Mouse (Mus musculus) neural tube, embryonic 15.5 days (tissue): ENCODE measurements around the gene Paqr7. TPM values are rescaled to one million over a fixed set of nuclear protein-coding genes. Genes with fewer than 3 reads are reported as not detected.

ENCODE experiments used
- ATAC-seq: fragments of 200-750 bp; cut with Nextera tagmentation; 2 replicates; pipeline ENCODE4 v1.8.0; 2017; ENCODE audit warnings: mild to moderate bottlenecking, moderate TSS enrichment, moderate library complexity; ENCODE audit not compliant: low FRiP score
- H3K27ac ChIP-seq: fragments of 300-500 bp; sonication (generic); replicated peaks from 2 replicates; pipeline ENCODE4 v1.5.1; 2015; ENCODE audit warnings: mild to moderate bottlenecking, inconsistent platforms
- H3K27me3 ChIP-seq: fragments of 300-500 bp; sonication (generic); replicated peaks from 2 replicates; pipeline ENCODE4 v1.6.1; 2015; ENCODE audit warnings: inconsistent platforms
- H3K36me3 ChIP-seq: fragments of 300-500 bp; sonication (generic); 2 replicates; pipeline ENCODE4 v1.6.1; 2015; ENCODE audit warnings: inconsistent platforms
- H3K4me1 ChIP-seq: fragments of 300-500 bp; sonication (generic); 2 replicates; pipeline ENCODE4 v1.6.1; 2015; ENCODE audit warnings: inconsistent platforms
- H3K4me2 ChIP-seq: fragments of 300-500 bp; sonication (generic); 2 replicates; pipeline ENCODE4 v1.6.1; 2015; ENCODE audit warnings: inconsistent platforms, mild to moderate bottlenecking, moderate library complexity
- H3K4me3 ChIP-seq: fragments of 300-500 bp; sonication (generic); replicated peaks from 2 replicates; pipeline ENCODE4 v1.5.1; 2015; ENCODE audit warnings: mild to moderate bottlenecking, inconsistent platforms
- H3K9ac ChIP-seq: fragments of 300-500 bp; sonication (generic); replicated peaks from 2 replicates; pipeline ENCODE4 v1.6.1; 2015; ENCODE audit warnings: mild to moderate bottlenecking, inconsistent platforms
- H3K9me3 ChIP-seq: fragments of 300-500 bp; sonication (generic); replicated peaks from 2 replicates; pipeline ENCODE4 v1.6.1; 2016; ENCODE audit warnings: inconsistent platforms
- WGBS: fragments of 180-500 bp; shearing (Covaris S2); methylation state at CpG from one replicate; pipeline ENCODE4 v1.1.7; 2015; ENCODE audit warnings: mixed read lengths; 5-methylcytosine and 5-hydroxymethylcytosine counted together
- polyA plus RNA-seq: library from polyadenylated mRNA; unstranded; fragments of >200 nt; fragmentation: Nextera tagmentation; extraction: Ambion mirVana; gene quantifications from 2 replicates; pipeline ENCODE4 v1.2.1, GENCODE M21; 2015

Paqr7 gene
- polyA plus RNA-seq, 1 experiment from 2014 or later = 35.2 TPM

DNA sequence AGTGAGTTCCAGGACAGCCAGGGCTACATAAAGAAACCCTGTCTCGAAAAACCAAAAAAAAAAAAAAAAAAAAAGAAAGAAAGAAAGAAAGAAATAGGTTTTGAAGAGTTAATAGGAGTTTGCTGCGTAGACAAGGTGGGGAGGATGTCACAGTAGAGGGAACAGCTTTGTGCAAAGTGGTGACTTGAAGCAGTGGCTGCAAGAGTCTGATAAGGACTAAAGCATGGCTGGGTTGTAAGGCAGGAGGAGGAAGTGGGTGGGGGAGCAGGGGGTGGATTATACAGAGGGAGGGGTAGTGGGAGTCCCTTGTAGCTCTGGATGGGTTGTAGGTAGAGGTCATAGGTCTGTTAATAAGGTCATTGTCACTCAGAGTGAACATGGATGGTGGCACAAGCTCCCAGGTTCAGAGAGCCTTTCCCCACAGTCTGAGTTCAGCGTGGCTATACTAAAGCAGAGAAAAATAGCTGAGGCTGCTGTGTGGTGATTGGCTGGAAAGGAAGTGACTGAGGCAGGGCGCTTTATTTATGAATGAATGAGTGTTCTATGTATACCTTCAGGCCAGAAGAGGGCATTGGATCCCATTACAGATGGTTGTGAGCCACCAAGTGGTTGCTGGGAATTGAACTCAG, 9.6 kb downstream of the Paqr7 start:
- Histone ChIP-seq H3K36me3 (peaks cover 18% of the 10 kb centered on the region), H3K27ac (no peak overlapping the region), H3K4me3 (no peak overlapping the region), H3K4me1 (peaks cover 5% of the 10 kb centered on the region), H3K27me3 (no peaks in the 10 kb centered on the region), H3K9me3 (no peaks in the 10 kb centered on the region), H3K4me2 (no peak overlapping the region), H3K9ac (no peak overlapping the region)
- 85% methylated on average over 3 of the region's 4 CpGs for WGBS
- ATAC-seq = no peak

DNA sequence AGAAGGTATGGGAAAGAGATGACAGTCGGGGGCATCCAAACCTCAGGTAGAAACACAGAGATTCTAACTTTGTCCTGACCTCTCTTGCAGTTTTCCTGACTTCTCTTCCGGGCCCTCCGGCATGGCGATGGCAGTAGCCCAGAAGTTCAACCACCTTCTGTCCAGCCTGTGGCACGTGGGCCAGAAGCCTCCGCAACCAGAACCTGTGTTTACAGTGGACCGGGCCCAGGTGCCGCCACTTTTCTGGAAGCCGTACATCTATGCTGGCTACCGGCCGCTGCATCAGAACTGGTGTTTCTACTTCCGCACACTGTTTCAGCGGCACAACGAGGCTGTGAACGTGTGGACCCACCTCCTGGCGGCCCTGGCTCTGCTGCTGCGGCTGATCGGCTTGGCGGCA, 10.2 kb downstream of the Paqr7 start:
- 92% methylated on average over 19 of the region's 19 CpGs for WGBS
- H3K4me2 ChIP-seq = no peak overlapping the region
- ATAC-seq = no peak

DNA sequence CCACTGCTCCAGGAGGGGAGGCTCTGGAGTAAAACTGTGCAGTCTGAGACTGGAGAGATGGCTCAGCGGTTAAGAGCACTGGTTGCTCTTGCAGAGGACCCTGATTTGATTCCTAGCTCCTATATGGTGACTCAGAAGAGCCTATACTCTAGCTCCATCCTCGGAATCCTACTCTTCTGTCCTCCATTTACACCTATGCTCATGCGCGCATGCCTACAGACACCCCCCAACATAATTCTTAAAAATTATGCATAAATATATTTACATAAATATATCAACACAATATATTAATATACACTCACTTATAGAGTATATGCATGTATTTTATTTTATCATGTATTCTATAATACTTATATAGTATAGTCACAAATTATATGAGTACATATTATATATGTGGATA, 13.9 kb downstream of the Paqr7 start:
- H3K27me3 ChIP-seq = no peaks in the 10 kb centered on the region
- ATAC-seq = 0 out of 2 replicates have a peak, but pooled peaks have one; percentile 39
- H3K9ac ChIP-seq = no peak overlapping the region
- H3K4me2 ChIP-seq = peak overlapping the region; percentile 98
- 82% methylated on average over 4 of the region's 4 CpGs for WGBS
- peaks cover 18% of the 10 kb centered on the region for H3K36me3 ChIP-seq
- no peaks in the 10 kb centered on the region for H3K9me3 ChIP-seq
- H3K27ac ChIP-seq = no peak overlapping the region
- peak overlapping the region; percentile 53; the same call in 1 of the 2 replicates for H3K4me3 ChIP-seq
- peaks cover 13% of the 10 kb centered on the region for H3K4me1 ChIP-seq

More for the DNA sequence above, 10.2 kb downstream of the Paqr7 start:
- H3K4me1 ChIP-seq = peaks cover 8% of the 10 kb centered on the region
- H3K27me3 ChIP-seq = no peaks in the 10 kb centered on the region
- H3K9me3 ChIP-seq = no peaks in the 10 kb centered on the region
- no peak overlapping the region for H3K4me3 ChIP-seq
- H3K36me3 ChIP-seq = peaks cover 18% of the 10 kb centered on the region
- H3K9ac ChIP-seq = no peak overlapping the region
- no peak overlapping the region for H3K27ac ChIP-seq

DNA sequence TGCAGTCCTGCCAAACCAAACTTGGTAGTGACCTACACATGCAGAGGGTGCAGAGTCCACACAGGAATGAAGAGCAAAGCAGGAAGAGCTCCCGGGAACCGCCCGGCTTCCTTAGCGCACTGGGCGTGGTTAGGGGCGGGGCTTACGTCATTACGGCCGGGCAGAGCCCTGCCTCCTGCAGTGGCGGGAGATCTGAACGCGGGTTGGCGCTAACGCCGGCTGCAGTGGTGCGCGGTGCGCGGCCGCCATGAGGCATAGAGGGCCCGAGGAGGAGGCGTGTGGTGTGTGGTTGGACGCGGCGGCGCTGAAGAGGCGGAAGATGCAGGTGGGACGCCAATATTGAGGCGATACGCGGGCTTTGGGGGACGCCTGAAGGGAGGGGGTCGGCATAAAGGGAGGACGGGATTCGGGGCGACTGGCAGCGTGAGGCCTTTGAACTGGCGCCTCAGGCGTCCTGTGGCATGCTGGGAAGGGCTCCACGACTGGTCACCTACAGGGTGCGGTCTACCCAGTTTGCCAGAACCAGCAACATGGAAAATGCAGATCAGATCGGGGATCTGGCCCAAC, 14.4 kb downstream of the Paqr7 start, which contains the start of gene Aunip:
Aunip (plus strand) TSS at position 155 of the 567 bp plus-strand sequence.
- Histone ChIP-seq H3K9me3 (no peaks in the 10 kb centered on the region), H3K4me3 (peak within 1 kb of the TSS; percentile 53), H3K27ac (no peak within 1 kb of the TSS), H3K27me3 (no peaks in the 10 kb centered on the region), H3K4me1 (peaks cover 13% of the 10 kb centered on the region), H3K4me2 (peak within 1 kb of the TSS; percentile 98), H3K9ac (peak within 1 kb of the TSS; percentile 43), H3K36me3 (peaks cover 18% of the 10 kb centered on the region)
- ATAC-seq = peak; percentile 95
- under 1% methylated on average over 42 of the region's 42 CpGs for WGBS

DNA sequence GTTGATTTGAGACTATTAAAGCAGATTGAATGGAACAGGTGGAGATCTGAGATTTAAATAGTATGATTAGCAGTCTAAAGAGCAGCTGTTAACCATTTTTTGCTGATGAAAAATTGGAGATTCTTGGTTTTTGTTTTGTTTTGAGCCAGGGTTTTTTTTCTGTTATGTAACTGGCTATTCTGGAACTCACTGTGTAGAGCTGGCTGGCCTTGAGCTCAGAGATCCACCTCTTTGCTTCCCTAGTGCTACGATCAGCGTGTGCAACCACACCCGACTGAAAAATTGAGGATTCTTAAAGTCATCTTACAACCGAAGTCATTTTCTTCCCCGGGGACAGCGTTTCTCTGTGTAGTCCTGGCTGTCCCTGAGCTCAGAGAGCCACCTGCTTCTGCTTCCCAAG, 15.2 kb downstream of the Paqr7 start:
- Histone ChIP-seq H3K4me1 (peaks cover 13% of the 10 kb centered on the region), H3K27me3 (no peaks in the 10 kb centered on the region), H3K9ac (no peak overlapping the region), H3K36me3 (peaks cover 17% of the 10 kb centered on the region), H3K4me3 (no peak overlapping the region), H3K4me2 (peak overlapping the region; percentile 98), H3K27ac (no peak overlapping the region), H3K9me3 (no peaks in the 10 kb centered on the region)
- WGBS = 77% methylated on average over 6 of the region's 6 CpGs
- ATAC-seq = no peak

DNA sequence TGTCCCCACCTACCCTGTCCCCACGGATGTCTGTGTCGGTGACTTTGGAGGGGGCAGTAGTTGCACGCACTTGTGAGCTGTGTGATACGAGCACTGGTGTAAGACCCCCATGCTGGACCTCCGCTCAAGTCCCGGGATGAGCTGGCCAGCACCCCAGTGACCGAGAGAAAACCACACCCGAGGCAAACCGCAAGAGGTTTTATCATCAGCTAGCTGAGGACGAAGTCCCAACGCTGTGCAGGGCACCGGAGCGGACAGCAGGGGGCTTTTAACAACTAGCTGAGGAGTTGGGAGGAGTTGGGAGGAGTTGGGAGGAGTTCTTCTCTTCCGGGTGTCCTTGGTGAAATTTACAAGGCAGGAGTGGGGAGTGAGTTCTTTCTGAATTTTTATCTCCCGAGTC, 16.3 kb downstream of the Paqr7 start:
- WGBS = 15% methylated on average over 15 of the region's 15 CpGs
- no peak overlapping the region for H3K27ac ChIP-seq
- ATAC-seq = no peak
- H3K27me3 ChIP-seq = no peaks in the 10 kb centered on the region
- H3K4me1 ChIP-seq = peaks cover 13% of the 10 kb centered on the region
- H3K4me2 ChIP-seq = peak overlapping the region; percentile 43
- H3K9ac ChIP-seq = no peak overlapping the region
- H3K36me3 ChIP-seq = peaks cover 6% of the 10 kb centered on the region
- no peak overlapping the region for H3K4me3 ChIP-seq
- H3K9me3 ChIP-seq = no peaks in the 10 kb centered on the region

DNA sequence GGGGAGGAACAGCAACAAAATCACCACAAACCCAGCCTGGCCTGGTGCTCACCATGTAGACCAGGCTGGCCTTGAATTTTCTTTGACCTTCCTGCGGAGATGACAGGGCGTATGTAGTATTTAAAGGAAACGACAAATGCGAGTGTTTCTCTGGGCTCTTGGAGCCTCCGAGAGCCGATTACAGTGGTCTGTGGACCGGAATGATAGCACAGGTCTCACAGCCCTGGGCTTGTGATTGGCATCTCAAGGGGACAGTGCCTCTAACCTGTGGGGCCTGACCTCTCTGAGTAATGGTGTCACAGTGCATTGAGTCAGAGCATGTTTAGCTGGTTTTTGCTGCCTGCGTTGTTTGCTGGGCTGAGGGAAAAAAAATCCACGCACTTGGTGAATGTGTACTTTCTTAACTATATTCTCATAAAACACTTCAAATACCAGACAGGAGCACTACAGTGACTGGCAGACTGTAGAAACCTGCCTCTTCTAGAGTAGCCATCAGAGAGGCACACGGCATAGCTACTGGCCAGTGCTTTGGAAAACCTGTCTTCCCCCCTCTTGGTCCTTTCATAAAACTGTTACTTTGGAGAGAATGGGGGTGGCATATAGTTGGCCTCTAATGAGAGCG, 17.9 kb downstream of the Paqr7 start:
- Histone ChIP-seq H3K9ac (no peak overlapping the region), H3K4me2 (no peak overlapping the region), H3K4me1 (peaks cover 13% of the 10 kb centered on the region), H3K9me3 (no peaks in the 10 kb centered on the region), H3K36me3 (no peaks in the 10 kb centered on the region), H3K27me3 (no peaks in the 10 kb centered on the region), H3K27ac (no peak overlapping the region), H3K4me3 (no peak overlapping the region)
- ATAC-seq = no peak
- 94% methylated on average over 11 of the region's 11 CpGs for WGBS

DNA sequence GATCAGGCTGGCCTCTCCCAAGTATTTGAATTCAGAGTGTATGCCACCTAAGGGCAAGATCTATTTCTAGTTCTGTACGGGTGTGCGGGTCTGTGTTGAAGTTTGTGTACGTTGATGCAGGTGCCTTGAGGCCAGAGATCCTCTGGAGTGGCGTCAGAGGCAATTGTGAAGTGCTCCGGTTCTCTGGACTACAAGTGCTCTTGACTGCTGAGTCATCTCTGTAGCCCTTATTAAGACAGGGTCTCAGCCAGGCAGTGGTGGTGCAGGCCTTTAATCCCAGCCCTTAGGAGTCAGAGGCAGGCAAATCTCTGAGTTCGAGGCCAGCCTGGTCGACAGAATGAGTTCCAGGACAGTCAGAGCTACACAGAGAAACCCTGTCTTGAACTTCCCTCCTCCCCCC, 19.1 kb downstream of the Paqr7 start:
- H3K9me3 ChIP-seq = no peaks in the 10 kb centered on the region
- H3K4me2 ChIP-seq = no peak overlapping the region
- no peak for ATAC-seq
- peaks cover 13% of the 10 kb centered on the region for H3K4me1 ChIP-seq
- 88% methylated on average over 7 of the region's 7 CpGs for WGBS
- no peak overlapping the region for H3K27ac ChIP-seq
- H3K27me3 ChIP-seq = no peaks in the 10 kb centered on the region
- H3K36me3 ChIP-seq = no peaks in the 10 kb centered on the region
- H3K9ac ChIP-seq = no peak overlapping the region
- H3K4me3 ChIP-seq = no peak overlapping the region

DNA sequence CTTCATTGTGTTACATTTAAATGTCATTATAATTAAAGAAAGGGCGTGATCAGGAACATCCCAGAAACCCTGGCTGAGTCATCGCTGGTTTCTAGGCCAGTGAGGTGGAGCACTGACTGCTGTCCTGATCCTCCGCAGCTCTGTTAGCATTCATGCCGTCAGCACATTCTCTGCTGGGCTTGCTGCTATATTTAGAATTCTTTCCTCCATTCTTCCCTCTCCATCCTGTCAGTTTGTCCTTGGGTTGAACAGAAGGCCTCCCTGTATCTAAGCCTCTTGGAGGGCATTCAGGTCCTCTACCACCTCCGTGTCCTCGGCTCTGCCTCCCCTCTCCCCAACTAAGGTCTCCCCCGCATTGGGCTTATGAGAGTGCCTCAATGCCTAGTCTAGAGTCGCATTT, 20.5 kb downstream of the Paqr7 start:
- no peaks in the 10 kb centered on the region for H3K9me3 ChIP-seq
- ATAC-seq = no peak

DNA sequence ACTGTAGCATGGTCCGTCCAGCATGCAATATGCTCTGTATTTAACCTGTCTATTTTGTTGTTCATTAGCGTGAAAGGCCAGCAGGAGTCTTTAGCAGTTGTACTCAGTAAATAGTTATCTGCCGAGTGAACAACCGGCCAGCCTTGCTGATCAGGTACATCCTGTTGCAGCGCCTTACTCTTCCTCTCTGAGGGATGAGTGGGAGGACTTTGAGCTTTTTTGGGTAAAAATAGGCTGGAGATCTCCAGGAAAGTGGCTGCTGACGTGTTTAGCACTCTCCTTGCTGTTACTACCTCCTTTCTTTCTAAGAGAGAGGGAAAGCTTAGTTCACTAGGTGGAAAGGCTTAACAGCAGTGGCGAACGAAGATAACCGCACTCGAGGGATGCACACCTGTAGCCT, 21.2 kb downstream of the Paqr7 start:
- Histone ChIP-seq H3K27me3 (no peaks in the 10 kb centered on the region), H3K9ac (no peak overlapping the region), H3K36me3 (no peaks in the 10 kb centered on the region), H3K4me1 (peaks cover 1% of the 10 kb centered on the region; the same call in 1 of the 2 replicates), H3K4me2 (no peak overlapping the region), H3K27ac (no peak overlapping the region), H3K4me3 (no peak overlapping the region), H3K9me3 (no peaks in the 10 kb centered on the region)
- 87% methylated on average over 10 of the region's 10 CpGs for WGBS
- no peak for ATAC-seq

More for the DNA sequence above, 20.5 kb downstream of the Paqr7 start:
- no peak overlapping the region for H3K4me2 ChIP-seq
- WGBS = 80% methylated on average over 8 of the region's 8 CpGs
- H3K9ac ChIP-seq = no peak overlapping the region
- H3K36me3 ChIP-seq = no peaks in the 10 kb centered on the region
- H3K27ac ChIP-seq = no peak overlapping the region
- H3K4me3 ChIP-seq = no peak overlapping the region
- H3K4me1 ChIP-seq = peaks cover 5% of the 10 kb centered on the region; the same call in 1 of the 2 replicates
- no peaks in the 10 kb centered on the region for H3K27me3 ChIP-seq

DNA sequence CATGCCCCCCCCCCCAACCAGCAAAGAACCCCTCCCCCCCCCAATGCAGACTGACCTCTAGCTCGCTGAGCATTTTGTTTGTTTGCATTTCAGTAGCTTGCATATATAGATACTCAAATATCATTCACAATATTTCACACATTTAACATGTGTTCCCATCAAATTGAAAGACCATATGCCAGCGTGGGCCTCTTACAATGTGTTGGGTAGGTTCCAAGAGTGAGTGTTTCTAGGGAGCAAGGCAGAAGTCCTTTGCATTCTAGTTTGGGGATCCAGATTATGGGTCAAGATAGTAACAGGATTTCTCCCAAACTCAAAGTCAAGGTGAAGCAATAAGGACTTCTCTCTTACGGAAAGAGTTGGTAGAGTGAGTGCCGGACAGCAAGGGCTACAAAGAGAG, 22.0 kb downstream of the Paqr7 start:
- Histone ChIP-seq H3K27ac (no peak overlapping the region), H3K27me3 (no peaks in the 10 kb centered on the region), H3K9ac (no peak overlapping the region), H3K4me3 (no peak overlapping the region), H3K36me3 (no peaks in the 10 kb centered on the region), H3K4me1 (no peaks in the 10 kb centered on the region), H3K4me2 (no peak overlapping the region), H3K9me3 (no peaks in the 10 kb centered on the region)
- no peak for ATAC-seq
- 92% methylated on average over 4 of the region's 4 CpGs for WGBS

DNA sequence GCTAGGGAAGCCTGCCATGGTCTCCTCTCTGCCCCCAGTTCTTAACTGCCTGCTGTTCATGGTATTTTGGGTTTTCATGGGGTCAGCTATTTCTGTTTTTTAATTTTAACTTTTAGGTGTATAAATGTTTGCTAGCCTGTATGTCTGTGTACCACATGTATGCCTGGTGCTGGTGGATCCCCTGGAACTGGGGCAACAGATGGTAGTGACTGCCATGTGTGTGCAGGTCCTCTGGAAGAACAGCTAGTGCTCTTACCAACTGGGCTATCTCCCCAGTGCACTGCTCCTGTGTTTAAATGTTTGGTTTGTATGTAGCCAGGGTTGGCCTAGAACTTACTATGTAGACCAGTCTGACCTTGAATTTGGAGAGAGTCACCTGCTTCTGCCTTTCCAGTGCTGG, 22.8 kb downstream of the Paqr7 start:
- Histone ChIP-seq H3K4me1 (no peaks in the 10 kb centered on the region), H3K9ac (no peak overlapping the region), H3K27ac (no peak overlapping the region), H3K4me3 (no peak overlapping the region), H3K4me2 (no peak overlapping the region), H3K27me3 (no peaks in the 10 kb centered on the region), H3K9me3 (no peaks in the 10 kb centered on the region), H3K36me3 (no peaks in the 10 kb centered on the region)
- ATAC-seq = no peak
